Mouse (Mus musculus): ENCODE measurements at regions not wholly inside any gene's neighbourhood (a gene's known extent, or its start where the extent isn't known, plus 50 kb on each side); places are given as distances from the start of the nearest gene placed in this dataset.
"Not testable (repeated sequence)": the region's sequence is repeated elsewhere in the genome, so short reads cannot be mapped to it uniquely, and the experiment has no call there.

- H3K36me3 ChIP-seq: no peaks in the 10 kb centered on the region
- H3K4me1 ChIP-seq (replicated peaks): no peaks in the 10 kb centered on the region
- no peaks in the 10 kb centered on the region for H3K27me3 ChIP-seq
- H3K9me3 ChIP-seq: no peaks in the 10 kb centered on the region
- H3K4me3 ChIP-seq (replicated peaks): no peak overlapping the region
- H3K27ac ChIP-seq: no peak overlapping the region
- whole genome bisulfite sequencing: 75% methylated on average over 1 of the region's 1 CpGs
- no peak overlapping the region for H3K4me2 ChIP-seq
- ATAC-seq (ENCODE audit: insufficient number of reproducible peaks, insufficient read depth, low FRiP score, low TSS enrichment, low read depth): no peak
- H3K9ac ChIP-seq (replicated peaks): no peak overlapping the region
Observed at GRCm38 (mm10) chr13:35604061-35604460, 55.6 kb upstream of the Cdyl start.

- H3K27me3 ChIP-seq: no peaks in the 10 kb centered on the region
- H3K9ac ChIP-seq (replicated peaks): no peak overlapping the region
- H3K4me3 ChIP-seq (replicated peaks): no peak overlapping the region
- no peaks in the 10 kb centered on the region for H3K36me3 ChIP-seq
- no peaks in the 10 kb centered on the region; the same call in 1 of the 2 replicates for H3K4me1 ChIP-seq (replicated peaks)
- no peak for ATAC-seq (ENCODE audit: insufficient number of reproducible peaks, insufficient read depth, low FRiP score, low TSS enrichment, low read depth)
- H3K9me3 ChIP-seq: no peaks in the 10 kb centered on the region
- no peak overlapping the region for H3K4me2 ChIP-seq
- no peak overlapping the region for H3K27ac ChIP-seq
- 87% methylated on average over 3 of the region's 3 CpGs for WGBS
Observed at GRCm38 (mm10) chr13:35604765-35605164, 54.9 kb upstream of the Cdyl start.

GRCm38 (mm10) chr13:35606857-35607561, 52.6 kb upstream of the Cdyl start:
- H3K4me1 ChIP-seq (replicated peaks); H3K36me3 ChIP-seq; H3K27ac ChIP-seq; H3K4me3 ChIP-seq (replicated peaks); H3K4me2 ChIP-seq; H3K9me3 ChIP-seq; H3K9ac ChIP-seq (replicated peaks); ATAC-seq (ENCODE audit: insufficient number of reproducible peaks, insufficient read depth, low FRiP score, low TSS enrichment, low read depth); H3K27me3 ChIP-seq: not testable (repeated sequence)
- WGBS: 83% methylated on average over 5 of the region's 5 CpGs

DNA sequence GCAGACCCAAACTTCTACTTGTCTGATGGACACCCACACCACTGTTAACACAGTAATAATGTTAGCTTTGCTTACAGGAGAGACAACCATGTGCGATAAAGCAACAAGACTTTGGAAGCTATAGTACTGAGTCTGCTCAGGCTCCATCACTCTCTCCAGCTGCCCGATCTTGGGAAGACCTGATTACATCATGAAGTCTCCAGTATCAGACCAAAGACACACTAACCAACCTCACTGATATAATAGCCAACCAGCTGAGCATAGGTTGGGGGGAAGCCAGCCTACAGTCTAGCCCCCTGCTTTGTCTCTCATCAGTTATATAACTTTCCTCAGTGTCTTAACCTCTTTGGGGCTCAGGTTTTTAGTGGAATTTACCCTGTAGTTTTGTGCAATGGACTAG, 51.9 kb upstream of the Cdyl start:
- Histone ChIP-seq H3K36me3 (no peaks in the 10 kb centered on the region), H3K4me3 (replicated peaks) (no peak overlapping the region), H3K4me2 (no peak overlapping the region), H3K4me1 (replicated peaks) (no peaks in the 10 kb centered on the region; the same call in 1 of the 2 replicates), H3K27ac (no peak overlapping the region), H3K9me3 (no peaks in the 10 kb centered on the region), H3K9ac (replicated peaks) (no peak overlapping the region), H3K27me3 (no peaks in the 10 kb centered on the region)
- no peak for ATAC-seq (ENCODE audit: insufficient number of reproducible peaks, insufficient read depth, low FRiP score, low TSS enrichment, low read depth)
- 97% methylated on average over 2 of the region's 2 CpGs for WGBS

Measured in limb, embryonic 12.5 days (tissue).